Mouse (Mus musculus): ENCODE results near the gene C1qtnf3.
"Not testable (repeated sequence)": the region's sequence is repeated elsewhere in the genome, so short reads cannot be mapped to it uniquely, and the experiment has no call there.

The C1qtnf3 gene

GRCm38 (mm10) chr15:10959277-10960026, 7.3 kb downstream of the C1qtnf3 start:
- DNase-seq = no peak

DNA sequence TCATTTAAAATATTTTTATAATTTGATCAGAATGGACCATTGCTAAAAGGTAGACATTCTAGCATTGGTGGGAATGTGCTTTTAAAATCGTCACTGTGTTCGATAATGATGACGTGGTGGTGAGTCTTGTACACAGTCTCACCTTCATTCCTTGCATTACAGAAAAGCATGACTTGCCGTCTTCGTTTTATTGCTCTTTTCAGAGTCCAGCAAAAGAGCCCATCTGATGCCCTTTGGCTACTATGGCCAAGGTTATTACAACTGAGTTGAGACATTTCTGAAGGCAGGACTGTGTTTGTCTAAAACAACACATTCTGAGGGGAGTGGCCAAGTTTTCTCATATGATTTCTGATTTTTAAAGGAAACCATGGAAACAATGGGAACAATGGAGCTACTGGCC, 8.1 kb downstream of the C1qtnf3 start:
- no peak for DNase-seq

DNA sequence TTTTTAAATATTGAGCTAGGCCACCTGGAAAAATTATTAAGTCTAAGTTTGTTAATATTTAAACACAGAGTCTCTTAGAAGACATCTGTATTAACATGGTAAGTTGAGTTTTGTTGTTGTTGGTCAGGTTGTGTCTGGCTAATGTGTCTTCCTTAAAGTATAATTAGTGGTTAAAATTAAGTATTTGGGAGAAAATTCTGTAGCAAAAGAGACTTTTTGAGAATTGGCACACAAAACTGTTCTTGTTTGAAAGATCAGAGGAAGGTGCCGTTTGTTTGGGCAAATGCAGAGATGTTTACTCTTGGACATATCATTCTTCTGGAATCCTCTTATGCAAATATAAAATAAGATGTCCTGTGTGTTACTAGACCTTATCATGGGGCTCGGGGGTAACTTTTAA, 10.5 kb downstream of the C1qtnf3 start:
- DNase-seq = no peak

DNA sequence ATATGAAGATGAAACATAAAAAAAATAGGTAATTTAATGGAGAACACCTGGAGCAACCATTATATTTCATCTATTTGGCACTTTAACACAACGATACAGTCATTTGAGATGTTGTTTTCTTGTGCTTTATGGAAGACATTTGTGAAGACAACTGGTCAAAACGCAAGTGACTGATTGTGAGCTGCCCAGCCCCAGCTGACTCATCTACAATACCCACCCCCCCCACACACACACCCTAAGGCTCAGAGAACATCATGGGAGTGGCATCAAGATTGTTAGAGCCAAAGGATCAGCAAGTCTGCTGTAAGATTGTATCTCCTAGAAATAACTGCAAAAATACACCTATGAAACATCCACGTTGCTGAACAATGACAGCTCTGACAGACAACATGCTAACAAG, 17.3 kb downstream of the C1qtnf3 start:
- no peak for DNase-seq

DNA sequence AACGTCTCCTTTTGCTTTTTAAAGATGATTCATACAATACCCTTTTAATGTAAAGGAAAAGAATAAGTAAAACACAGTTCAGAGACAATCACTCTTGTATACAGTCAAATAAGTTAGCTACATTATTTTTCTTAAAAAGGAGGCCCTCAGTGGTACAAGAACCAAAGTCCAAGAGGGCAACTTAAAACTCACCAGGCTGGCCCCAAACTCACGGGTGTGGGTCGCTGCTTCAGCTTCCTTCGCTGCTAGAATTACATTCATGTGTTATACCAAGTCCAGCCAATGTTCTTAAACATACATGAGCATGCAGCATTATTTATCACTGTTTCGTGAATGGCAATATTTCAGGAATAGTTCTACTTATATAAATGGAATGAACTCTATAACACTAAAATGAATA, 18.6 kb downstream of the C1qtnf3 start:
- DNase-seq = no peak

DNA sequence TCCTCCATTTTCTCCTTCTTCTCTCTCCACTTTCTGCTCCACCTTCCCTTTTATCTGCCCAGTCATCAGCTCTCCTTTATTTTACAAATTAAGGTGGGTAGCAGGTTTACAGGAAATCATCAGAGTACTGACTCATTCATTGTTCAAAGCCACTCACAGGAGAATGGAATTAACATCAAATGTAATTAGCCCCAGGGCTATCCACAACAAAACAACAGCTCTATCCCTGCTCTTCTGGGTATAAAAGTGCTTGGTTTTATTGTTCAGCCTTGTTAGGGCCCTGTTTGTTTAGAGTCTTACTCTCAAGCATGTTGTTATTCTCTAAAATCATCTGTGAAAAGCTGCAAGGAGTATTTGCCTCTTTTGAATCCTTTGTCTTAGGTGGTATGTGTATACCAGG, 25.0 kb downstream of the C1qtnf3 start:
- no peak for DNase-seq

GRCm38 (mm10) chr15:10980712-10981111, 28.6 kb downstream of the C1qtnf3 start:
- DNase-seq = no peak

GRCm38 (mm10) chr15:10981377-10982063, 29.4 kb downstream of the C1qtnf3 start, which contains the start of gene Amacr:
Gene Amacr, plus strand, starts transcription at chr15:10981756.
- DNase-seq = peak; percentile 87 to 90

DNA sequence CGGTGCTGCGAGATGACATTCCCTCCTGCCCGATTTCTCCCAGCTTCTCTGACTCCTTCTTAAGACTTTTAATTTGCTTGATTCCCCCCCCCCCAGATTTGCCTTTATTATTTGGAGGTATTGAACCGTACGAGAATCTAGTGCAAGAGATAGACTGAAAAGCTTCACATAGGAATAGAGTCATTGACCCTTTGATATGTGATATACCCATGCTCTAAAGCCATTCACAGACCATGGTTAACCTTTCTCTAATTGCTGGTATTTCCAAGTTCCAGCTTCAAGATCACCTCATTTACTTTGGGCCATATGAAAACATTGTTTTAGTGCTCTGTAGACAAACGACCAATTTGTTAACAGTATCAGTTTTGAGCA, 29.9 kb downstream of the C1qtnf3 start:
- no peak for DNase-seq

- no peak for DNase-seq
Measured at GRCm38 (mm10) chr15:10985756-10986155, 33.6 kb downstream of the C1qtnf3 start.

GRCm38 (mm10) chr15:10986477-10986876, 34.3 kb downstream of the C1qtnf3 start:
- not testable (repeated sequence) for DNase-seq

DNA sequence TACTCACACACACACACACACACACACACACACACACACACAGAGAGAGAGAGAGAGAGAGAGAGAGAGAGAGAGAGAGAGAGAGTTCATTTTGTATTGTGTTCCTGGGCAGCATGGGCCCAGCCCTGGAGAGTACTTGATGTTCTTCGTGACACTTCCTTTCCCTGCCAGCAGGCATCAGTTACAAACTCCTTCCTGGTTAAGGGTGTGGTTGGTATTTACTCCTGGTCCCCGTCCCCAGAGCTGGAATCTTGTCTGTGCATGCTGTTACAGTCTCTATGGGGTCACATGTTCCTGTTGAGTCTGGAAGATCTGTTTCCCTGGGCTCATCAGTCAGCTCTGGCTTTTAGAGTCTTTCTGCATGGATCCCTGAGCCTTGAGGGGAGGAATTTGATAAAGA, 38.3 kb downstream of the C1qtnf3 start:
- DNase-seq = peak in 1 of 2 experiments; percentile 35

DNA sequence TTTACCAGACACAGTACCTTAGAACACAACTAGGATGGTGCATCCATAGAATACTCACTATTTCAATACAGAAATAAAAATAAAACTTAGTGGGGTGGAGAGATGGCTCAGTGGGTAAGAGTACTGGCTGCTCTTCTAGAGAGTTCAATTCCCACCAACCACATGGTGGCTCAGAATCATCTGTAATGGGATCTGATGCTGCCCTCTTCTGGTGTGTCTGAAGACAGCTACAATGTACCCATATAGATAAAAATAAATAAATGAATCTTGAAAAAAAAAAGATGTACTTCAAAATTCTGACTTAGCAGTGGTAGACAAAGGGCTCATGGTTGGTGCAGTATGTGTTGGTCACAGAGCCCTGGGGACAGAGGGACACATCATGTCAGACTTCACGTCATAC, 39.4 kb downstream of the C1qtnf3 start:
- no peak for DNase-seq

GRCm38 (mm10) chr15:10999832-11000231, 47.7 kb downstream of the C1qtnf3 start:
- no peak for DNase-seq

DNA sequence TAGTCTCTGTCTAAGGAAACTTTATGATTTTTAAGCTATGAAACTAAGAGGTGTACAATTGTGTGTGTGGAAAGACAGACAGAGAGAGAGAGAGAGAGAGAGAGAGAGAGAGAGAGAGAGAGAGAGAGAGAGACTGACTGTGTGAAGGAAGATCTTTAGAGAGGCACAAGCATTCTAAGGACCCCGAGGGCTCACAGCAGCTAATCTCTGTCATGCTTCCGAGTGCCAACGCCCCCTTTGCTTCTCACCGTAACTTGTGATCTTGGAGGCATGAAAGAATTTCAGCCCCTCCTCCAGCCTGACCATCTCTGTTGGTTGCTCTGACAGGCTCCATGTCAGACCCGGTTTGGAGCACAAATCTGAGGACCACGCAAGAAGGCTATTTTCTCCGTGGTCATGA, 48.3 kb downstream of the C1qtnf3 start, which contains the start of gene Slc45a2:
Gene Slc45a2, plus strand, starts transcription at position 301 of the 400 bp plus-strand sequence.
- DNase-seq = no peak

GRCm38 (mm10) chr15:11003791-11004190, 51.7 kb downstream of the C1qtnf3 start:
- no peak for DNase-seq

DNA sequence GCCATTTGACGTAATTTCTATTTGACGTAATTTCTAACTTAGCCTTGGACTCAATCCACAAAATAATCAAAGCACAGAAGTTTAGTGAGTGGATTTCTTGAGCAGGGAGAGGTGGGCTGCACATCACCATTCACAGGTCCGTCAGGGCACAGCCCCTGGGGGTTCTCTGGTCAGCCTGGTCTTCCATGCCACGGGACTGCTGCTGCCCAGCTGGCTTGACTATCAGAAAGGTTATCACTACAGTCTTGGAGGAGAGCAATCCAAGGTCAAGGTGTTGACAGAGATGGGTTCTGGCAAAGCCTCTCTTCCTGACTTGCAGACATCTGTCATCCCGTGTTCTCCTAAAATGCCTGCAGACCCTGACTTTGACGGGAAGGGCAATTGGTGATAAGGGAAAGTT, 52.5 kb downstream of the C1qtnf3 start:
- DNase-seq = no peak

GRCm38 (mm10) chr15:11008756-11009155, 56.6 kb downstream of the C1qtnf3 start:
- no peak for DNase-seq

GRCm38 (mm10) chr15:11010976-11011548, 58.9 kb downstream of the C1qtnf3 start:
- no peak for DNase-seq

DNA sequence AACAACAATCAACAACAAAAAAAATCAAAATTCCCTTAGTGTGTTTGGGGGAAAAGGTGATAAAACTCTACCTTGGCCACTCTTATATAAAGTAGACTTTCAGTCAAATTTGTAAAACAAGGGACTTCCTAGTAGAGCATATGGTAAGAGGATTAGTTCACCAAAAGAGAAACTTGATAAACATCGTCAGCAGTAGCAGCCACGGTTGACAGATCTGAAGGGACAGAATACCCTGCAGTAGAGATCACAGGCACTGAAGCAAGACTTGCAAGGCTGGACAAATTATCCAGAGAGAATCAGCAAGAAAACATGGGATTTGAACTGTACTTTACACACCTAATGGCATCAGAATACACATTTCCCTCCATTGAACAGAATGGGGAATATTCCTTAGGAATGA, 62.8 kb downstream of the C1qtnf3 start:
- no peak for DNase-seq

- DNase-seq = no peak
Measured at GRCm38 (mm10) chr15:11026801-11027561, 74.8 kb downstream of the C1qtnf3 start.

Measured in lung, adult 18-20 months (tissue).